Mouse (Mus musculus) myocyte (in vitro differentiated cells): ENCODE measurements around the gene Shc3. TPM values are rescaled to one million over a fixed set of nuclear protein-coding genes. Genes with fewer than 3 reads are reported as not detected.

Experiments used
- H3K27me3 ChIP-seq: one replicate; pipeline ENCODE4 v1.6.1; 2011; ENCODE audit not compliant: control insufficient read depth, insufficient read depth, insufficient read length
- H3K36me3 ChIP-seq: one replicate; pipeline ENCODE4 v1.6.1; 2011; ENCODE audit not compliant: control insufficient read depth, insufficient read depth
- H3K4me2 ChIP-seq: one replicate; pipeline ENCODE4 v1.6.1; 2011; ENCODE audit warnings: low read depth, control low read depth
- H3K4me3 ChIP-seq: one replicate; pipeline ENCODE4 v1.5.1; 2011; ENCODE audit warnings: mild to moderate bottlenecking, control low read depth, moderate library complexity
- H3K79me2 ChIP-seq: one replicate; pipeline ENCODE4 v1.6.1; 2011; ENCODE audit not compliant: control insufficient read depth, insufficient read depth
- H3ac ChIP-seq: one replicate; pipeline ENCODE4 v1.6.1; 2011; ENCODE audit not compliant: control insufficient read depth, insufficient read length
- CEBPB ChIP-seq: IDR thresholded peaks from 2 replicates; pipeline ENCODE4 v1.6.1; 2011; ENCODE audit warnings: mild to moderate bottlenecking, moderate library complexity; ENCODE audit not compliant: poor library complexity, insufficient read depth, severe bottlenecking
- E2F4 ChIP-seq: IDR thresholded peaks from one replicate; pipeline ENCODE4 v1.6.1; 2011; ENCODE audit warnings: mild to moderate bottlenecking, control low read depth, moderate library complexity; ENCODE audit not compliant: insufficient read depth
- MAX ChIP-seq: IDR thresholded peaks from one replicate; pipeline ENCODE4 v1.6.1; 2011; ENCODE audit warnings: low read depth, mild to moderate bottlenecking, control low read depth
- MYOD1 ChIP-seq, 3 experiments: IDR thresholded peaks; one replicate each; pipeline ENCODE4 v1.6.1; 2011; ENCODE audit warnings: control low read depth in 2 of 3, low read depth in 2 of 3, mild to moderate bottlenecking in 2 of 3, moderate library complexity in 1 of 3; ENCODE audit not compliant: insufficient read length in 2 of 3, control insufficient read depth in 1 of 3
- MYOG ChIP-seq, 3 experiments: IDR thresholded peaks; one replicate each; pipeline ENCODE4 v1.6.1; 2011; ENCODE audit warnings: control low read depth in 2 of 3, low read depth in 2 of 3, mild to moderate bottlenecking in 2 of 3; ENCODE audit not compliant: insufficient read length in 2 of 3, control insufficient read depth in 1 of 3, insufficient read depth in 1 of 3
- POLR2A ChIP-seq: IDR thresholded peaks from one replicate; pipeline ENCODE4 v1.6.1; 2011; ENCODE audit warnings: low read depth, mild to moderate bottlenecking, control low read depth, moderate library complexity; ENCODE audit not compliant: insufficient read length
- POLR2AphosphoS2 ChIP-seq: IDR thresholded peaks from one replicate; pipeline ENCODE4 v1.6.1; 2011; ENCODE audit warnings: low read depth, control low read depth; ENCODE audit not compliant: insufficient read length
- REST ChIP-seq: IDR thresholded peaks from one replicate; pipeline ENCODE4 v1.6.1; 2011; ENCODE audit warnings: mild to moderate bottlenecking, control low read depth, moderate library complexity; ENCODE audit not compliant: insufficient read depth, insufficient read length
- SRF ChIP-seq: IDR thresholded peaks from one replicate; pipeline ENCODE4 v1.6.1; 2011; ENCODE audit warnings: low read depth; ENCODE audit not compliant: control insufficient read depth, insufficient read length
- TCF12 ChIP-seq: IDR thresholded peaks from one replicate; pipeline ENCODE4 v1.6.1; 2011; ENCODE audit warnings: mild to moderate bottlenecking, control low read depth; ENCODE audit not compliant: poor library complexity, insufficient read depth, severe bottlenecking
- TCF3 ChIP-seq: IDR thresholded peaks from one replicate; pipeline ENCODE4 v1.6.1; 2011; ENCODE audit warnings: low read depth, control low read depth; ENCODE audit not compliant: insufficient read length
- USF1 ChIP-seq: IDR thresholded peaks from one replicate; pipeline ENCODE4 v1.6.1; 2011; ENCODE audit warnings: low read depth, mild to moderate bottlenecking, control low read depth, moderate library complexity
- polyA plus RNA-seq: library from polyadenylated mRNA; unstranded; fragments of >200 nt; fragmentation: generic; extraction: Trizol; gene quantifications from one replicate; pipeline ENCODE4 v1.2.1, GENCODE M21; 2012; ENCODE audit warnings: missing spikeins

Gene Shc3
- polyA plus RNA-seq, 1 experiment: 0.17 TPM

DNA sequence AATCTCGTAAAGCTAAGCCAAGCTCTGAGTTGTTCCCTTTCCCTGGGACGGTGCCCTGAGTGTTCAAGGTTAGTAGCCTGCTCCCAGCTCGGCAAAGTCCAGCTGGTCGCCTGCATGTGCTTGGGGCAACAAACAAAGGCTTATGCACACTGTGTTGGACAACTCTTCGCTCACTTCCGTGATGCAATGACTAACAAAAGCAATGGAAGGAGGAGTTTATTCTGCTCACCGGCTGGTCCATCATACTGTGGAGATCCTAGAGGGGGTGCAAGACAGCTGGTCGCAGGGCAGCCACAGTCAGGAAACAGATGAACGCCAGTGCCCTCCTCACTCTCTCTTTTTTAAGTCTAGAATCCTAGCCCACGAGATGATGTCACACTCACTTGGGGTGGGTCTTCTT, 46.6 kb upstream of the Shc3 start:
- no peak for TF ChIP-seq SRF
- TF ChIP-seq TCF12: no peak
- TF ChIP-seq E2F4: no peak
- no peak for TF ChIP-seq MYOG (IDR thresholded peaks at IDR 0.05; ENCODE audit: control insufficient read depth in 1 of 3, insufficient read depth in 1 of 3, insufficient read length in 2 of 3, low read depth in 2 of 3)
- TF ChIP-seq POLR2A: no peak
- no peak for TF ChIP-seq CEBPB
- no peak for TF ChIP-seq MYOD1 (IDR thresholded peaks at IDR 0.05; ENCODE audit: control insufficient read depth in 1 of 3, insufficient read length in 2 of 3, low read depth in 2 of 3)
- no peak for TF ChIP-seq POLR2AphosphoS2
- TF ChIP-seq USF1: no peak
- TF ChIP-seq TCF3: no peak
- no peak for TF ChIP-seq MAX
- no peak for TF ChIP-seq REST
- H3K36me3 ChIP-seq: no peaks in the 10 kb centered on the region
- H3K4me3 ChIP-seq: no peak overlapping the region
- H3K4me2 ChIP-seq: no peak overlapping the region
- H3ac ChIP-seq: no peak overlapping the region
- no peaks in the 10 kb centered on the region for H3K27me3 ChIP-seq
- no peaks in the 10 kb centered on the region for H3K79me2 ChIP-seq

DNA sequence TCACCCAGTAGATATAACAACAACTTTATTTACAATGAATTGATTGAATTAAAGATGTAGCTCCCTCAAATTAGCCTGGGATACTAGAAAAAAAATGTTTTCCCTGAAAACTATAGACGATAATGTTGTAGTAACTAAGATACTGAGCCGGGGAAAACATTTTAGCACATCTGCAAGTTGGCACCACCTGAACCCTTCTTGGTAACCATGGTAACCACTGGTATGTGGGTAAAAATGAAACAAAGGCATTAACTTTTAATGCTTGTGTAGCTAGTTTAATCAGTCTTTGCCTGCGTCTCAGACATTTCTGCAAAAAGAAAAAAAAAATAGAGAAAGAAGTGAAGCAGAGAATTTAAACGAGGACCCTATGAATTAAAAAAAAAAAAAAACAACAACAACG, 42.3 kb upstream of the Shc3 start:
- no peaks in the 10 kb centered on the region for H3K36me3 ChIP-seq
- TF ChIP-seq MAX (no peak), CEBPB (no peak), REST (no peak), POLR2AphosphoS2 (no peak), MYOD1 (IDR thresholded peaks at IDR 0.05; ENCODE audit: control insufficient read depth in 1 of 3, insufficient read length in 2 of 3, low read depth in 2 of 3) (no peak), SRF (no peak), POLR2A (no peak), TCF12 (no peak), E2F4 (no peak), TCF3 (no peak), USF1 (no peak), MYOG (IDR thresholded peaks at IDR 0.05; ENCODE audit: control insufficient read depth in 1 of 3, insufficient read depth in 1 of 3, insufficient read length in 2 of 3, low read depth in 2 of 3) (no peak)
- no peak overlapping the region for H3K4me2 ChIP-seq
- H3K27me3 ChIP-seq: no peaks in the 10 kb centered on the region
- H3ac ChIP-seq: no peak overlapping the region
- H3K79me2 ChIP-seq: no peaks in the 10 kb centered on the region
- H3K4me3 ChIP-seq: no peak overlapping the region

DNA sequence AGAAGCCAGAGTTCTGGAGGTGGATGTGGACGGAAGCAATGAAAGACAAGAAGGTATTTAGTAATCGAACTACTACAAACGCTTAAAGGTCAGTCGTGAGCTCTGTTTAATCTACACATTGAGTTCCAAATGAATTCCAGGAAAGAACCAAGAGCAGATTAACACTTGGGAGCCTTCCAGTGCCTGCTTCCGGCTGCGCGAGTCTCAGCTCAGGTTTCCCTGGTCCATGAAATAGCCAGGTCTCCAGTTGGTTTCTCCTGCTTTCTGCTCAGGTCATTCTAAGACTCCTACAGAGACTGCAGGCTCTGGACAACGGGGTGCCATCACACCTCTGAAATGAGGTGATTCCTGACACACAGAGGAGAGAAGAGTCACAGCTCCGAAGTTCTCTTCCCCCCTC, 41.8 kb upstream of the Shc3 start:
- Histone ChIP-seq H3K27me3 (no peaks in the 10 kb centered on the region), H3K4me3 (no peak overlapping the region), H3K36me3 (no peaks in the 10 kb centered on the region), H3K79me2 (no peaks in the 10 kb centered on the region), H3K4me2 (no peak overlapping the region), H3ac (no peak overlapping the region)
- TF ChIP-seq TCF3: no peak
- no peak for TF ChIP-seq SRF
- no peak for TF ChIP-seq MYOG (IDR thresholded peaks at IDR 0.05; ENCODE audit: control insufficient read depth in 1 of 3, insufficient read depth in 1 of 3, insufficient read length in 2 of 3, low read depth in 2 of 3)

DNA sequence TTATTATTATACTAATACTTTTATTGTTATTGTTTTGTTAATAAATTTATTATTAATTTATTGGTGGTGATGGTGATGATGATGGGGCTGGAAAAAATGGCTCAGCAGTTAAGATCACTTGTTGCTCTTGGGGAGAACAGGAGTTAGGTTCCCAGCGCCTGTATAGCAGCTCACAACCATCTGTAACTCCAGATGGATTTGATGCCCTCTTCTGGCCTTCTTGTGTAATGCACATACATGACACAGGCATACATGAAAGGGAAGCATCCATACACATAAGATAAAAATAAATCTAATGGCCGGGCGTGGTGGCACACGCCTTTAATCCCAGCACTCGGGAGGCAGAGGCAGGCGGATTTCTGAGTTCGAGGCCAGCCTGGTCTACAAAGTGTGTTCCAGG, 40.0 kb upstream of the Shc3 start:
- no peak overlapping the region for H3ac ChIP-seq
- H3K4me3 ChIP-seq: no peak overlapping the region
- H3K36me3 ChIP-seq: no peaks in the 10 kb centered on the region
- no peaks in the 10 kb centered on the region for H3K27me3 ChIP-seq
- no peaks in the 10 kb centered on the region for H3K79me2 ChIP-seq
- no peak for TF ChIP-seq USF1
- TF ChIP-seq MYOD1 (IDR thresholded peaks at IDR 0.05; ENCODE audit: control insufficient read depth in 1 of 3, insufficient read length in 2 of 3, low read depth in 2 of 3): no peak
- no peak for TF ChIP-seq TCF12
- no peak for TF ChIP-seq MAX
- TF ChIP-seq REST: no peak
- TF ChIP-seq POLR2AphosphoS2: no peak
- no peak for TF ChIP-seq POLR2A
- no peak for TF ChIP-seq MYOG (IDR thresholded peaks at IDR 0.05; ENCODE audit: control insufficient read depth in 1 of 3, insufficient read depth in 1 of 3, insufficient read length in 2 of 3, low read depth in 2 of 3)
- TF ChIP-seq E2F4: no peak
- TF ChIP-seq TCF3: no peak
- no peak for TF ChIP-seq SRF
- no peak overlapping the region for H3K4me2 ChIP-seq

DNA sequence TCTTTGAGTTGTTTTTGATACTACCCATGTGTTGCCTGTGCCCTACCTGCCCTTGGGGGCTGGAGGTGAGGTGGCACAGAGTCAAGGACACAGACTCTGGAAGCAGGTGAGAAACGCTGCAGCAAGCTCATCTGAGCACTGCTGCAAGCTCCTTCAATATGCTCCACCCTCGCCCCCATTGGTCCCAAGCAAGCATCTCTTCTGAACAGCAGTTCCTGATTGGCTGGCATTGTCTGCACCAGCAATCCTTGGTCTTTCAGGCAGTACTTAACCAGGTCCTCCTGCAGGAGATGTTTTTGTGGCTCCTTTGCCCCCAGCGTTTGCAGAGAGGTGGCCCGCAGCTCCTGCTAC, 34.6 kb upstream of the Shc3 start:
- H3K36me3 ChIP-seq: no peaks in the 10 kb centered on the region
- no peak overlapping the region for H3K4me2 ChIP-seq
- no peaks in the 10 kb centered on the region for H3K79me2 ChIP-seq
- H3ac ChIP-seq: no peak overlapping the region
- TF ChIP-seq REST (no peak), TCF12 (no peak), POLR2A (no peak), E2F4 (no peak), MYOD1 (IDR thresholded peaks at IDR 0.05; ENCODE audit: control insufficient read depth in 1 of 3, insufficient read length in 2 of 3, low read depth in 2 of 3) (no peak), POLR2AphosphoS2 (no peak), USF1 (no peak), TCF3 (no peak), CEBPB (no peak), SRF (no peak), MAX (no peak), MYOG (IDR thresholded peaks at IDR 0.05; ENCODE audit: control insufficient read depth in 1 of 3, insufficient read depth in 1 of 3, insufficient read length in 2 of 3, low read depth in 2 of 3) (no peak)
- no peak overlapping the region for H3K4me3 ChIP-seq
- H3K27me3 ChIP-seq: no peaks in the 10 kb centered on the region
